Mouse (Mus musculus): ENCODE measurements around the gene Nrarp.

The Nrarp gene

GRCm38 (mm10) chr2:25174866-25175689, 5.5 kb upstream of the Nrarp start:
- peak; percentile 93 for DNase-seq (ENCODE audit: low spot score)

- no peak for DNase-seq (ENCODE audit: low spot score)
These were observed 4.9 kb upstream of the Nrarp start for GRCm38 (mm10) chr2:25175690-25176078.

GRCm38 (mm10) chr2:25176573-25176972, 4.0 kb upstream of the Nrarp start:
- no peak for DNase-seq (ENCODE audit: low spot score)

GRCm38 (mm10) chr2:25177076-25177475, 3.5 kb upstream of the Nrarp start:
- DNase-seq (ENCODE audit: low spot score) = no peak

- peak; percentile 42 for DNase-seq (ENCODE audit: low spot score)
These were observed 2.9 kb upstream of the Nrarp start for GRCm38 (mm10) chr2:25177685-25178084.

- DNase-seq (ENCODE audit: low spot score) = no peak
These were observed 2.1 kb upstream of the Nrarp start for GRCm38 (mm10) chr2:25178285-25178972.

GRCm38 (mm10) chr2:25179566-25180217, 866 bp upstream of the Nrarp start:
- DNase-seq (ENCODE audit: low spot score) = no peak

GRCm38 (mm10) chr2:25180973-25181890, 674 bp downstream of the Nrarp start:
- DNase-seq (ENCODE audit: low spot score) = peak; percentile 59

GRCm38 (mm10) chr2:25181891-25182397, 1.4 kb downstream of the Nrarp start:
- no peak for DNase-seq (ENCODE audit: low spot score)

GRCm38 (mm10) chr2:25182664-25183063, 2.1 kb downstream of the Nrarp start:
- no peak for DNase-seq (ENCODE audit: low spot score)

- no peak for DNase-seq (ENCODE audit: low spot score)
These were observed 2.8 kb downstream of the Nrarp start for GRCm38 (mm10) chr2:25183336-25183735.

GRCm38 (mm10) chr2:25184496-25184895, 3.9 kb downstream of the Nrarp start:
- no peak for DNase-seq (ENCODE audit: low spot score)

- peak; percentile 80 for DNase-seq (ENCODE audit: low spot score)
These were observed 5.3 kb downstream of the Nrarp start for GRCm38 (mm10) chr2:25185625-25186574.

- no peak for DNase-seq (ENCODE audit: low spot score)
These were observed 6.0 kb downstream of the Nrarp start for GRCm38 (mm10) chr2:25186575-25186930.

GRCm38 (mm10) chr2:25187841-25188240, 7.3 kb downstream of the Nrarp start:
- DNase-seq (ENCODE audit: low spot score) = no peak

- peak; percentile 75 for DNase-seq (ENCODE audit: low spot score)
These were observed 12.8 kb downstream of the Nrarp start for GRCm38 (mm10) chr2:25193330-25193770.

- DNase-seq (ENCODE audit: low spot score) = no peak
These were observed 13.4 kb downstream of the Nrarp start for GRCm38 (mm10) chr2:25194006-25194405.

GRCm38 (mm10) chr2:25194486-25195171, 14.1 kb downstream of the Nrarp start:
- no peak for DNase-seq (ENCODE audit: low spot score)

- peak; percentile 61 for DNase-seq (ENCODE audit: low spot score)
These were observed 14.9 kb downstream of the Nrarp start for GRCm38 (mm10) chr2:25195211-25196156.
